Mouse (Mus musculus): ENCODE measurements around the gene Rasgef1a. TPM values are rescaled to one million over a fixed set of nuclear protein-coding genes. Genes with fewer than 3 reads are reported as not detected.

Rasgef1a gene
- polyA plus RNA-seq, 2 experiments = 0.15 TPM; not detected in 1

GRCm38 (mm10) chr6:118126577-118126976, 115.3 kb downstream of the Rasgef1a start:
- H3K4me2 ChIP-seq (replicated peaks; ENCODE audit: low read depth, low read length, severe bottlenecking) = no peak overlapping the region
- no peak for ATAC-seq (ENCODE audit: low FRiP score, low read depth)

GRCm38 (mm10) chr6:118127198-118127597, 116.0 kb downstream of the Rasgef1a start:
- H3K4me2 ChIP-seq (replicated peaks; ENCODE audit: low read depth, low read length, severe bottlenecking) = no peak overlapping the region
- 85% methylated on average over 7 of the region's 7 CpGs for WGBS
- DNase-seq (ENCODE audit: low spot score) = no peak
- H3K9ac ChIP-seq (ENCODE audit: low read depth, low read length, severe bottlenecking) = no peak overlapping the region
- no peak for TF ChIP-seq POLR2A (IDR thresholded peaks at IDR 0.05; ENCODE audit: borderline replicate concordance, extremely low read depth, insufficient read depth, insufficient read length)
- H3K36me3 ChIP-seq (ENCODE audit: control insufficient read depth, insufficient read depth, low read length) = peaks cover 18% of the 10 kb centered on the region
- no peaks in the 10 kb centered on the region for H3K4me1 ChIP-seq (ENCODE audit: control insufficient read depth, insufficient read depth, low read length)
- no peaks in the 10 kb centered on the region for H3K9me3 ChIP-seq (ENCODE audit: control insufficient read depth, low read length)
- no peak overlapping the region for H3K4me3 ChIP-seq (replicated peaks; ENCODE audit: low read length)
- H3K27ac ChIP-seq (replicated peaks; ENCODE audit: low read depth, low read length) = no peak overlapping the region
- no peak for ATAC-seq (ENCODE audit: low FRiP score, low read depth)
- H3K27me3 ChIP-seq (ENCODE audit: control insufficient read depth, insufficient read depth, low read length) = no peaks in the 10 kb centered on the region

More at GRCm38 (mm10) chr6:118126577-118126976, 115.3 kb downstream of the Rasgef1a start:
- Histone ChIP-seq H3K4me3 (replicated peaks; ENCODE audit: low read length) (no peak overlapping the region), H3K36me3 (ENCODE audit: control insufficient read depth, insufficient read depth, low read length) (peaks cover 23% of the 10 kb centered on the region), H3K9me3 (ENCODE audit: control insufficient read depth, low read length) (no peaks in the 10 kb centered on the region), H3K27ac (replicated peaks; ENCODE audit: low read depth, low read length) (no peak overlapping the region), H3K4me1 (ENCODE audit: control insufficient read depth, insufficient read depth, low read length) (no peaks in the 10 kb centered on the region), H3K9ac (ENCODE audit: low read depth, low read length, severe bottlenecking) (no peak overlapping the region), H3K27me3 (ENCODE audit: control insufficient read depth, insufficient read depth, low read length) (no peaks in the 10 kb centered on the region)
- no peak for DNase-seq (ENCODE audit: low spot score)
- TF ChIP-seq POLR2A (IDR thresholded peaks at IDR 0.05; ENCODE audit: borderline replicate concordance, extremely low read depth, insufficient read depth, insufficient read length) = no peak

- Histone ChIP-seq H3K27ac (replicated peaks; ENCODE audit: low read depth, low read length) (no peak overlapping the region), H3K4me1 (ENCODE audit: control insufficient read depth, insufficient read depth, low read length) (no peaks in the 10 kb centered on the region), H3K36me3 (ENCODE audit: control insufficient read depth, insufficient read depth, low read length) (peaks cover 12% of the 10 kb centered on the region), H3K9ac (ENCODE audit: low read depth, low read length, severe bottlenecking) (no peak overlapping the region), H3K9me3 (ENCODE audit: control insufficient read depth, low read length) (no peaks in the 10 kb centered on the region), H3K4me2 (replicated peaks; ENCODE audit: low read depth, low read length, severe bottlenecking) (no peak overlapping the region), H3K27me3 (ENCODE audit: control insufficient read depth, insufficient read depth, low read length) (no peaks in the 10 kb centered on the region), H3K4me3 (replicated peaks; ENCODE audit: low read length) (no peak overlapping the region)
- WGBS = 77% methylated on average over 6 of the region's 6 CpGs
- TF ChIP-seq POLR2A (IDR thresholded peaks at IDR 0.05; ENCODE audit: borderline replicate concordance, extremely low read depth, insufficient read depth, insufficient read length) = no peak
- ATAC-seq (ENCODE audit: low FRiP score, low read depth) = no peak
- DNase-seq (ENCODE audit: low spot score) = no peak
Observed at GRCm38 (mm10) chr6:118127827-118128487, 116.7 kb downstream of the Rasgef1a start.

- DNase-seq (ENCODE audit: low spot score) (no peak), ATAC-seq (ENCODE audit: low FRiP score, low read depth) (no peak)
- 48% methylated on average over 2 of the region's 2 CpGs for WGBS
- Histone ChIP-seq H3K9me3 (ENCODE audit: control insufficient read depth, low read length) (no peaks in the 10 kb centered on the region), H3K4me1 (ENCODE audit: control insufficient read depth, insufficient read depth, low read length) (no peaks in the 10 kb centered on the region), H3K4me3 (replicated peaks; ENCODE audit: low read length) (no peak overlapping the region), H3K36me3 (ENCODE audit: control insufficient read depth, insufficient read depth, low read length) (peaks cover 3% of the 10 kb centered on the region; the same call in 1 of the 2 replicates), H3K27ac (replicated peaks; ENCODE audit: low read depth, low read length) (no peak overlapping the region), H3K4me2 (replicated peaks; ENCODE audit: low read depth, low read length, severe bottlenecking) (no peak overlapping the region), H3K27me3 (ENCODE audit: control insufficient read depth, insufficient read depth, low read length) (no peaks in the 10 kb centered on the region), H3K9ac (ENCODE audit: low read depth, low read length, severe bottlenecking) (no peak overlapping the region)
- no peak for TF ChIP-seq POLR2A (IDR thresholded peaks at IDR 0.05; ENCODE audit: borderline replicate concordance, extremely low read depth, insufficient read depth, insufficient read length)
Observed at GRCm38 (mm10) chr6:118130022-118130421, 118.8 kb downstream of the Rasgef1a start.

- WGBS = 52% methylated on average over 1 of the region's 1 CpGs
- ATAC-seq (ENCODE audit: low FRiP score, low read depth) (no peak), DNase-seq (ENCODE audit: low spot score) (no peak)
- H3K36me3 ChIP-seq (ENCODE audit: control insufficient read depth, insufficient read depth, low read length) = no peaks in the 10 kb centered on the region
- no peak overlapping the region for H3K9ac ChIP-seq (ENCODE audit: low read depth, low read length, severe bottlenecking)
- no peaks in the 10 kb centered on the region for H3K27me3 ChIP-seq (ENCODE audit: control insufficient read depth, insufficient read depth, low read length)
- no peak overlapping the region for H3K4me2 ChIP-seq (replicated peaks; ENCODE audit: low read depth, low read length, severe bottlenecking)
- no peaks in the 10 kb centered on the region for H3K9me3 ChIP-seq (ENCODE audit: control insufficient read depth, low read length)
- no peak overlapping the region for H3K4me3 ChIP-seq (replicated peaks; ENCODE audit: low read length)
- no peaks in the 10 kb centered on the region for H3K4me1 ChIP-seq (ENCODE audit: control insufficient read depth, insufficient read depth, low read length)
- no peak for TF ChIP-seq POLR2A (IDR thresholded peaks at IDR 0.05; ENCODE audit: borderline replicate concordance, extremely low read depth, insufficient read depth, insufficient read length)
- no peak overlapping the region for H3K27ac ChIP-seq (replicated peaks; ENCODE audit: low read depth, low read length)
Observed at GRCm38 (mm10) chr6:118134461-118134860, 123.2 kb downstream of the Rasgef1a start.

All from limb, embryonic 14.5 days (tissue).